Mouse (Mus musculus) spleen, adult 2 months (tissue): Measurements from ENCODE around the gene Lin54.

Experiments
- CTCF ChIP-seq: fragments of 200-500 bp; IDR thresholded peaks from 2 replicates; pipeline ENCODE4 v1.5.1; 2011; ENCODE audit warnings: mild to moderate bottlenecking, inconsistent platforms; ENCODE audit not compliant: insufficient read depth, insufficient read length, insufficient replicate concordance; ENCODE audit errors: extremely low read depth
- POLR2A ChIP-seq: fragments of 200-500 bp; IDR thresholded peaks from 2 replicates; pipeline ENCODE4 v1.6.1; 2011; ENCODE audit warnings: low read depth, low read length, inconsistent platforms

DNA sequence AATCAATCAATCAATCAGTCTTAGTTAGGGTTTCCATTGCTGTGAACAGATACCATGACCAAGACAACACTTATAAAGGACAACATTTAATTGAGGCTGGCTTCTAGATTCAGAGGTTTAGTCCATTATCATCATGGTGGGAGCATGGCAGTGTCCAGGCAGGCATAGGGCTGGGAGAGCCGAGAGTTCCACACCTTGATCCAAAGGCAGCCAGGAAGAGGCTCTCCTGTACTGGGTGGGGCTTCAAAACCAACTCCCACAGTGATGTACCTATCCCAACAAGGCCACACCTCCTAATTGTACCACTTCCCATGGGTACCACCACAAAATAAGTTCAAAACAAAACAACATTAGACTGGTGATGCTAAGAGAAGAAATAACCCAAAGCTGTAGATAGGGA lies 49.7 kb upstream of the Lin54 start:
- TF ChIP-seq CTCF (no peak), POLR2A (no peak)
